Mouse (Mus musculus): ENCODE results near the gene Abcd1. TPM values are rescaled to one million over a fixed set of nuclear protein-coding genes. Genes with fewer than 3 reads are reported as not detected.
"Not testable (repeated sequence)": the region's sequence is repeated elsewhere in the genome, so short reads cannot be mapped to it uniquely, and the experiment has no call there.

The Abcd1 gene
- total RNA-seq, 2 experiments from 2014 or later: 3.8 to 14.7 TPM

DNA sequence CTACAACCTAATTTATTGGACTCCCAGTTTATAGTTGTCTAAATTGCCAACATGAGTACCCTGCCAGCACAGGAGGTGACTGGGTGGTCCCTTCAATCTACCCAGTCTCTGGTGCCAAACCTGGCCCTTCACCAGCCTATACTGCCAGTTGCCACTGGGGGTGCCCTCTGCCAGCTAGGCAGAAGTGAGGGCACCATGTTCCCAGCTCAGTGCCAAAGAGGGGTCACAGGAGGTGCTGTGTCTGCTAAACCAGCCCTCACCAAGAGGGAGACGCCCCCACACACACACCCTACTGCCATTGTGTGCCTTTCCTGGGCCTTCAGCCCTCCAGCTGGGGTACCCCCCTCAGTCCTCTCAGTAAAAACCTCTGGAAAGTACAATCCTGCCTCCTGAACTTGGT lies 21.8 kb downstream of the Abcd1 start:
- ATAC-seq (replicated peaks; ENCODE audit: low FRiP score, poor library complexity, severe bottlenecking): no peak

DNA sequence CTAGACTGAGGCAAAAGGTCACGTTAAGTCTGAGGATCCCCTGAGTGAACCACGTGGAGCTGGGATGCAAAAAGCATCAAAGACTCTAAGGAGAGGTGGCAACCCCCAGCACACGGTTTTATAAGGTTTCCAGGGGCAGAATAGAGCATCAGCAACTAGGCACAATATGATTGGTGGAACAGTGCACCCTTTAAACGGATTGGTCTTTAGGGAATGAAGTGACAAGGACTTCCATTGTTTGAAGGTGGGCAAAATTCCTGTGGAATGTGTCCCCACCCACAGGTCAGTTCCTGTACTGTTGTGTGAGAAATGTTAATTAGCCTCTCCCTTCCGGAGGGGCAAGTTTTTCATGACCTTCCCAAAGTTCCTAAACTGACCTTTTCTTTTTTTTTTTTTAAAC lies 22.8 kb downstream of the Abcd1 start:
- ATAC-seq (replicated peaks; ENCODE audit: low FRiP score, poor library complexity, severe bottlenecking): no peak

DNA sequence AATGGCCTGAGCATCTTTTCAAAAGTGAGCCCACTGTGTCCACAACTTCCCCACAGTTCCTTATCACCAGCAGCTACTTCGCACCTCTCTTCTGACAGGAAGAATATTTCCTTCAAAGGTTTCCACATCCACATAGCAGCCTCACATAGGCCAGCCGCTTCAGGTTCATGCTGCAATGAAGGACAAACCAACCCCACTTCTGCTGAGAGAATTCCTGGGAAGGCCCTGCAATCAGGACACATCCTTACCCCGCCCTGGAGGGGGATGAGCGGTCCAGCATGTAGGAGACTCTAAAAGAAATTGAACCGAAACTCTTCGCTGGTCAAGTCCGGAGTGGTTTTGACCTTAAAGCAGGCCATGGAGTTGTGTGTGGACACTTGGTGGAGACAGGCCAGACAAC lies 23.4 kb downstream of the Abcd1 start:
- ATAC-seq (replicated peaks; ENCODE audit: low FRiP score, poor library complexity, severe bottlenecking): not testable (repeated sequence)

DNA sequence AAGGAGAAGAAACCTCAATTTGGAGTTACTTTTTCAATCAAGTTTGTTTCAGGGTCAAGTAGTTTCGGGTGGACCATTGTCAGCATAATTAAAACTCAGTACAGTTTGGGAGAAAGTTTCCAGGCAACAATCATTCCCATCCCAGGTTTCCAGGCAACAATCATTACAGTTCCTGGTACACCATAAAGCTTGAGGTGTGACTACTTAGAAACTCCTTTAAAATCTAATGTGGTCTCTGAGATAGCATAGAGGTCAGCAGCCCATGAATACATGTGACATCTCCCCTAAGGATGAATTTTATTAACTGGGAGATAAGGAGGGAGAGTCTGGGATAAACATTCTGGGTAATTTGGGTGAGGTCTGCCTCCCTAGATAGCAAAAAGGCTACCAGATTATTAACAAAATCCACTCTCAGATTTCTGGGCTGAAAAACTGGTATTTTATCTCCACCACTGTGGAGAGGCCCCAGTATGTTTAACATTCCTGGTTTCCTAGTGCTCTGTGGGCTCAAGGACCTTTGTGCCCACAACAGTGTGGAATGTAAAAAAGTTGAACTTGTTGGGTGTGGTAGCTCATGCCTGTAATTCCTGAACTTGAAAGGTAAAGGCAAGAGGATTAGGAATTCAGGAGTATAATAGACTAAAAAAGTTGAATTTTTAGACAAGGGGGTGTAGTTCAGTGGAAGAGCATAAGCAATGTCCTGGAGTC lies 28.5 kb downstream of the Abcd1 start:
- no peak for ATAC-seq (replicated peaks; ENCODE audit: low FRiP score, poor library complexity, severe bottlenecking)

DNA sequence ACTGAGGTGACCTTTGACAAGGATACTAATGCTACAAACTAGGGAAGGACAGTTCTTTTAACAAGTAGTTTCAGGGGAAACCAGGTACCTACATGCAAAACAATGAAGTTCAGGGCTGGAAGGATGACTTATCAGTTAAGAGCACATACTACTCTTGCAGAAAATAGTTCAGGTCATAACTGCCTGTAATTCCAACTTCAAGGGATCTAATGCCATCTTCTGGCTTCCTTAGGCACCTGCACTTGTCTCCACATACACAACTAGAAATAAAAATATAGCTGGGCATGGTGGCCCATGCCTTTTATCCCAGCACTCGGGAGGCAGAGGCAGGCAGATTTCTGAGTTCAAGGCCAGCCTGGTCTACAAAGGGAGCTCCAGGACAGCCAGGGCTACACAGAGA lies 32.6 kb downstream of the Abcd1 start:
- no peak for ATAC-seq (replicated peaks; ENCODE audit: low FRiP score, poor library complexity, severe bottlenecking)

DNA sequence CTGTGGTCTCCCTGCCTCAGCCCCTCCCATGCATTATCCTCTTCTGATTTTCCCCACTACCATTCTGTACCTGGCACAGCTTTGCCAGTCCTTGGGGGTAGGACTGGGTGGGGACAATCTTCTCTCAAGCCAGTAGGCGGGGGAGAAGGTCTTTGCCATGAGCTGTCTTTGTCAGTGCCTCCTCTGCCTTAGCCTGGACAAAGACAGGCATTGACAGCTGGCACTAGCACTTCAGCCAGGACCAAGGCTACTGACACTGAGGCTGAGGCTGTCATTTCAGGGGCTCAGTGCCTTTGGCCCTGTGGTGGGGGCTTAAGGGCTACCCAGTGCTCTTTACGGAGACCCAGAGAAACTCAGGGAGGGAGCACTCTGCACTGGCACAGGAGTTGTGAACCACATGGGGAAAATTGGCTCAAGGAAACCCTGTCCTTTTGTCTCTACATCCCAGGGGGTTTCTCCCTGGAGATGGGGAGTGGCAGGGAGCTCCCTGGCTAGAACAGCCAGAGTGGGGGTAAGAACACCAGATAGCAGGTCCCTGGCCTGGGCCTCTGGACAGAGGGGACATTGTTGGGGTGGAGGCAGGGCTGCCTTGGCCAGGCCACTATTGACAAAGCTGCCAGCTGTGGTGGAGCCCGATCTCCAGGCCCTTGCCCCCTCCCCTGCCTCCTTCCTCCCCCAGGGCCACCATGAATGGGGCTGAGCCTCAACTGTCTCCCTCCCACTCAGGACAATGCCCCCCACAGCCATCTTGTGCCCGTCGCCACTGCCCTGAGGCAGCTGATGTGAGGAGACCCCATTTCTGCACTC lies 40.1 kb downstream of the Abcd1 start, which contains the start of gene Plxnb3:
Gene Plxnb3, plus strand, starts transcription at position 757 of the 807 bp plus-strand sequence.
- no peak for ATAC-seq (replicated peaks; ENCODE audit: low FRiP score, poor library complexity, severe bottlenecking)

DNA sequence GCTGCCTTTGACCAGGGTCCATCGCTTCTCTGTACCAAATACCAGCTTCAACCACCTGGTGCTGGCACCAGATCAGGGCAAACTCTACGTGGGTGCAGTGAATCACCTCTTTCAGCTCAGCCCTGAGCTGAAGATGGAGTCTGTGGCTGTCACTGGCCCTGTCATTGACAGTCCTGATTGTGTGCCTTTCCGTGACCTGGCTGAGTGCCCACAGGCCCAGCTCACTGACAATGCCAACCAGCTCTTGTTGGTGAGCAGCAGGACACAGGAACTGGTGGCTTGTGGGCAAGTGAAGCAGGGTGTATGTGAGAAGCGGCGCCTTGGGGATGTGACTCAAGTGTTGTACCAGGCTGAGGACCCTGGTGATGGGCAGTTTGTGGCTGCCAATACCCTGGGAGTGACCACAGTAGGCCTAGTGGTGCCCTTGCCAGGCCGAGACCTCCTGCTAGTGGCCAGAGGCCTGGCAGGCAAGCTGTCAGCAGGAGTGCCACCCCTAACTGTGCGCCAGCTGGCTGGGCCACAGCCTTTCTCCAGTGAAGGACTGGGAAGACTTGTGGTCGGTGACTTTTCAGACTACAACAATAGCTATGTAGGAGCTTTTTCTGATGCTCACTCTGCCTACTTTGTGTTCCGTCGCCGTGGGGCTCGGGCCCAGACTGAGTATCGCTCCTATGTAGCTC lies 42.4 kb downstream of the Abcd1 start:
- ATAC-seq (replicated peaks; ENCODE audit: low FRiP score, poor library complexity, severe bottlenecking): no peak

DNA sequence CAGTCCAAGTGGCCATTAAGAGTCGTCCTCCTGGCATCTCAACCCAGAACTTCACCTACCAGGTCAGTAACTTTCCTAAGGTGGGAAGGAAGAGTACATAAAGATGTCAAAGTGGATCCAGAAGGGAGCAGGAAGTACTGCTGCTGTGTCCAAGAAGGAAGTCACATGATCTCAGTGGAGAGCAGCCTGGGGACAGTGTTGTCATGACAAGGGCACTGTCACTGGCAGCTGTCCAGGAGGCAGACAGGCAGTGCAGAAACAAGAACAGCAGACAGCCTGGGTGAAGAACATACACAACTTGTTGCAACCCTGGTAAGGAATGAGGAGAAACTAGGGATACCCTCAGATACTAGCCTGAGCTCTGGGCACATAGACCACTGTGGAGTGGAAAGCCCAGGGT lies 48.9 kb downstream of the Abcd1 start:
- no peak for ATAC-seq (replicated peaks; ENCODE audit: low FRiP score, poor library complexity, severe bottlenecking)

DNA sequence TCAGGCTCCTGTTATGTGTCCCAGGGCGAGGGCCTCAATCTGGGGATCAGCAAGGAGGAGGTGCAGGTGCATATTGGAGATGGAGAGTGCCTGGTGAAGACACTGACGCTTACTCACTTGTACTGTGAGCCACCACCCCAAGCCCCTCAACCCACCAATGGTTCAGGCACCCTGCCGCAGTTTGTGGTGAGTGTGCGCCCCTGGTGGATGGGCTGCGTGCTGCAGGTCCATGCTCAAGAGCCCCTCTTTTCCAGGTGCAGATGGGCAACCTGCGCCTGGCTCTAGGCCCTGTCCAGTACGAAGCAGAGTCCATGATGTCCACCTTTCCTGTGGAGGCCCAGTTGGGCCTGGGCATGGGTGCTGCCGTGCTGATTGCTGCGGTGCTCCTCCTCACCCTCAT lies 50.9 kb downstream of the Abcd1 start:
- ATAC-seq (replicated peaks; ENCODE audit: low FRiP score, poor library complexity, severe bottlenecking): no peak

DNA sequence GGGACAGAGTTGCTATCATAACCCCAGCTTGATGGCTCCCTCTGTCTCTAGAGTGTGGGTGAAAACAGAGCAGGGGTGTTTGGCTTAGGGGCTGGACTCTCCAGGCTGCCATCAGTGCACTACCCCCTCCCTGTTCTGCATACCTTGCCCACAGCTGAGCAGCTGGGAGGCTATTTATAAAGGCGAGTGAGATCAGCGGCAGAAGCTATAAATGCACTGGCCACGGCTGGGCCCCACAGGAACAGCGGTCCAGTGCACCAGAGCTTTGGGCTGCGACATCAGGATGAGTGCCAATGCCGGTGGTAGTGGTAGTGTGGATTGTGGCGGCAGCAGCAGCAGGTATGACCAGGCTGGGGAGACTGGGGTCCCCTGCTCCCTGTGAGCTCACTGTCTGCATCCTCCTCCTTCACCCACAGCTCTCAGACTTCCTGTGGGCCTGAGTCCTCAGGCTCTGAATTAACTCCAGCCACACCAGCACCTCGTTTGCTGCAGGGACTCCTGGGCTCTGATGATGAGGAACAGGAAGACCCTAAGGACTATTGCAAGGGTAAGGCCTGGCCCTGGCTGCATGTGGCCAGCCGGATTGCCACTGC lies 57.9 kb downstream of the Abcd1 start, which contains the start of gene Srpk3:
Gene Srpk3, plus strand, starts transcription at position 238 of the 593 bp plus-strand sequence.
- ATAC-seq (replicated peaks; ENCODE audit: low FRiP score, poor library complexity, severe bottlenecking): no peak

DNA sequence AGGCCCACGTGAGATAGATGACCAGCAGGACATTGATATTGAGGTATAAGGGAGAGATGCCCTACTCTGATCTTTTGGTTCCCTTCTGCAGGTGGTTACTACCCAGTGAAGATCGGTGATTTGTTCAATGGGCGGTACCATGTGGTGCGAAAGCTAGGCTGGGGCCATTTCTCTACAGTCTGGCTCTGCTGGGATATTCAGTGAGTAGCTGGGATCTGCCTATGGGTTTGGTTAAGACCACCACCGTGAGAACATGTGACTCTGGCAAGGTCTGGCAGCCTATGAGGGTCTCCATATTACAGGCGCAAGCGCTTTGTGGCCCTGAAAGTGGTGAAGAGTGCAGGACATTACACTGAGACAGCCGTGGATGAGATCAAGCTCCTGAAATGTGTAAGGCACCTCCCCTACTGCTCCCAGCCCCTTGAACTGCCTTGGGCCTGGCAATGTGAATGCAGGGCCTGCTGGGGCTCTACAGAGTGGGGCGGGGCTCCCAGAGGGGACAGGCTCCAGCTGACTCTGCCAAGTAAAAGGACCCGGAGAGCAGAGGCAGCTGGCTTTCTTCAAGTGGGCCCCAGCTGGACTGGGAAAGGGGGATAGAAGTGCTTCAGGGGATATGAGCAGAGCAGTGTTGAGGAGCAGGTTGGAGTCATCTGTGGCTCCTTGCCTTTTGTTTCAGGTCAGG lies 58.5 kb downstream of the Abcd1 start:
- ATAC-seq (replicated peaks; ENCODE audit: low FRiP score, poor library complexity, severe bottlenecking): no peak

DNA sequence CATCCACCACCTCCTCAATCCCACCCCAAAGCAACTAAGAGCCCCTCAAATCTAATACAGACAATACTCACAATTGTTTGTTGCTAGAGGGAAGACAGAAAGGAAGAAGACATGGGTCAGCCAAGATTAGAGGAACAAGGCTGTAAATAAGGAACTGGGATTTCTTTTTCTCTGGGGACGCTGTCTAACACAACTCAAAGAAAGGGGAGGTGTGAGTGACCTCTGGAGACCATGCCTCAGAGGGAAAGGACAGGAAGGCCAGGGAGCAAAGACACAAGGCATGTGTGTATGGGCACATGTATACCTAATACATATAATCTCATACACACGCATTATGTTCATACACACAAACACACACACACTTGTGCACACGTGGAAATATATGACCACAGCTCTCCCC lies 65.8 kb downstream of the Abcd1 start:
- no peak for ATAC-seq (replicated peaks; ENCODE audit: low FRiP score, poor library complexity, severe bottlenecking)

DNA sequence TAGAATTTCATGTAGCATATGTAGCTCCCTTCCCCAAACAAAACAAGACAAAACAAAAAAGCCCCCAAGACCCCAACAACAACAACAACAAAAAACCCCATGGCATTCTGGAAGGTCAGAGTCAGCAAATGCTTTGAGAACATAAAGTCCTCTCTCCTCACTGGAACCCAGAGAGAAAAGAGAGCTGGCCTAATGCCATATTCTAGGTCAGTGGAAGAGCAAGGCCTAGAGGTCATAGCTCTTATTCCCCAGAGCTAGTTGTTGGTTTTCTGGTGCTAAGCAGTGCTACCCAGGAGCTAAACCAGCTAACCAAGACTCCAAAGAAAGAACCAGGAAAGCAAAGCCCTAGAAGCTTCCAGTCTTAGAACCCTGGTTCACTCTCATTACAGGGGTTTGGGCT lies 69.3 kb downstream of the Abcd1 start:
- ATAC-seq (replicated peaks; ENCODE audit: low FRiP score, poor library complexity, severe bottlenecking): no peak

DNA sequence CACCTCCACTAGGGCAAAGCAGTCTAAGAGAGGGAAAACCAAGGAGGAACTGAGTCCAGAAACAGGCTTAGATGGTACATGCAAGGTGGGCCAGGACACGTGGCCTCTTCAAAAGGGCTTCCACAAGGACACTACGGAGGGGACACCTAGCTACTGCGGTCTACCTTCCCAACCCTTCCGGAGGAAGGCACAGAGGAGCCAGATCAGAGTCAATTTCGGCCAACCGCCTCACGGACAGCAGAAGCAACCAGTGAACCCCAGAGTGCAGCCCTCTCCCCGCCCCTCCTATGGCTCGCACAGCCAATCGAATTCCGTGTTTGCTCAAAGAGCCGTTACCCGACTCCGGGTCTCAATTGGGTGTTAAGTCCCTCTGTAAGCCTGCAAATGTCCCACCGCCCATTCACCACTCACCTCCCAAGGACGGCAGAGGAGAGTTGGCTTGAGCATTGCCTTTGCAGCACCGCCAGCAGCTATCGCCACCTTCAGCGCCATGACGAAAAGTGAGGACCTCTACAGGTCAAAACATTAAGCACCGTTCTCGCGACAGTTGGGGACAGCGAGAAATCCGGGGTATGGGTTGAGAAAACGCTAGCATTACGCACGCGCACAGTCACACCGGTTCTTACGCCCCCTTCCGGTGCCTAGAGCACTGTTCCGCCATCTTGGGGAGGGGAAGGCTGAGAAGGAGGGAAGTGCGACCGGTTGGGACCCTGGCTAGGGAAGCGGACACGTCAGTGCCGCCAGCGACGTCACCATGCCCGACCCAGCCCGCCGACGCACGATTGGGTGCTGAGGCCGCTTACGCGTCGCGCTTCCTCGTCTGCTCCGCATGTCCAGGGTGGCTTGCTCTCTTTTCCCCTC lies 70.2 kb downstream of the Abcd1 start, which contains the start of the genes Idh3g and Ssr4:
Gene Idh3g, minus strand, starts transcription at position 534 of the 861 bp plus-strand sequence.
Gene Ssr4, plus strand, starts transcription at position 665 of the 861 bp plus-strand sequence.
- peak; percentile 89 for ATAC-seq (replicated peaks; ENCODE audit: low FRiP score, poor library complexity, severe bottlenecking)

DNA sequence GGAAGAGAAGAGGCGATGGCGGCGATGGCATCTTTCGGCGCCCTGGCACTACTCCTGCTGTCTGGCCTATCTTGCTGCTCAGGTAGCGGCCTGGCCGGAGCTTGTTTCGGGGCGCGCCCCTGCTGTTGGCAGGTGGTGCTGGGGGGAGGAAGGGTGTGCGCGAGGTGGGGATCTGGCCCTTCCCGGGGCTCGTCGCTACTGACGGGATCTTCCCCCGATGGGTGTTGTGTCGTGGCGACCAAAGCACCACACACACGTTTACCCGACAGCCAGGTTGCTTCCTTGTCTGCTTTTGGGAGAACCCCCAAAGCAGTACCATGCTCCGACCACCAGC lies 70.8 kb downstream of the Abcd1 start:
- ATAC-seq (replicated peaks; ENCODE audit: low FRiP score, poor library complexity, severe bottlenecking): no peak

Measured in erythroid progenitor cell, adult 5-6 weeks (primary cell).